Mouse (Mus musculus): ENCODE results near the gene Cel. TPM values are rescaled to one million over a fixed set of nuclear protein-coding genes. Genes with fewer than 3 reads are reported as not detected.

Cel gene
- polyA plus RNA-seq, 1 experiment, result not detected

DNA sequence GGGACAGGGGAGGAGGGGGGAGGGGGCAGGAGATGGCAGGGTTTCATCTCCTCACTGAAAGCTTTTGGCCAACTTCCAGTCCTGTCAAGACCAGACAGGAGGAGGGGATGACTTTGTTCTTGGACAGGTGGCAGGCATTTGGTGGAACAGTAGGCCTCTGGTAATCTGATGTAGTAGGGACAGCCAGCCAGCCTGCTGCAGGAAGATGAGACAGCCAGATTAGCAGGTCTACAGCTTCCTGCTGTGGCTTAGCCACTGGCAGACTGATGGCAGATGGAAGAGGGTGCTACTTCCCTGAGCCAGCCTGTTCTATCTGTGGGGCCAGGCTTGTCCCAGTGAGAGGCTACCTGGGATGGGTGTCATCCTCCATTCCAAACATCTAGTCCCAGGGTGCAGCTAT lies 17.2 kb downstream of the Cel start:
- H3K27ac ChIP-seq (ENCODE audit: insufficient read depth, low read depth, low read length), result no peak overlapping the region
- TF ChIP-seq POLR2A (IDR thresholded peaks at IDR 0.05; ENCODE audit: insufficient read depth, low read depth, low read length) (no peak), CTCF (IDR thresholded peaks at IDR 0.05; ENCODE audit: insufficient read depth, low read depth, low read length) (no peak)
- H3K4me1 ChIP-seq (ENCODE audit: control insufficient read depth, insufficient read depth, low read length), result peaks cover 16% of the 10 kb centered on the region; the same call in 1 of the 2 replicates
- no peak overlapping the region for H3K4me3 ChIP-seq (ENCODE audit: insufficient read depth, low read depth, low read length)

DNA sequence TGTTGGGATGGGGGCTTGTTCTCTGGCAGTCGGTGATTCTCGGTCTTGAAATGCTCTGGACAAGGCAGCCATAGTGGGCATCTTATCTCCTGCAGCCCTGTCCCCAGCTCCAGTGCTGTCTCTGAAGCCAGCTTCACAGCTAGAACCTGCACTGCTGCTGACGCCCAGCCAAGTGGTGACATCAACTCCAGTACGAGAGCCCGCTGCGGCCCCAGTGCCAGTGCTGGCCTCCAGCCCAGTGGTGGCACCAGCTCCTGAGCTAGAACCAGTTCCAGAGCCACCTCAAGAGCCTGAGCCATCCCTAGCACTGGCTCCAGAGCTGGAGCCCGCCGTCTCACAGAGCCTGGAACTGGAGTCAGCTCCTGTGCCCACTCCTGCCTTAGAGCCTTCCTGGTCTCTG lies 19.3 kb downstream of the Cel start:
- TF ChIP-seq CTCF (IDR thresholded peaks at IDR 0.05; ENCODE audit: insufficient read depth, low read depth, low read length) (no peak), POLR2A (IDR thresholded peaks at IDR 0.05; ENCODE audit: insufficient read depth, low read depth, low read length) (no peak)
- H3K27ac ChIP-seq (ENCODE audit: insufficient read depth, low read depth, low read length), result no peak overlapping the region
- H3K4me1 ChIP-seq (ENCODE audit: control insufficient read depth, insufficient read depth, low read length), result peaks cover 32% of the 10 kb centered on the region
- WGBS, result 56% methylated on average over 8 of the region's 8 CpGs
- H3K4me3 ChIP-seq (ENCODE audit: insufficient read depth, low read depth, low read length), result no peak overlapping the region

DNA sequence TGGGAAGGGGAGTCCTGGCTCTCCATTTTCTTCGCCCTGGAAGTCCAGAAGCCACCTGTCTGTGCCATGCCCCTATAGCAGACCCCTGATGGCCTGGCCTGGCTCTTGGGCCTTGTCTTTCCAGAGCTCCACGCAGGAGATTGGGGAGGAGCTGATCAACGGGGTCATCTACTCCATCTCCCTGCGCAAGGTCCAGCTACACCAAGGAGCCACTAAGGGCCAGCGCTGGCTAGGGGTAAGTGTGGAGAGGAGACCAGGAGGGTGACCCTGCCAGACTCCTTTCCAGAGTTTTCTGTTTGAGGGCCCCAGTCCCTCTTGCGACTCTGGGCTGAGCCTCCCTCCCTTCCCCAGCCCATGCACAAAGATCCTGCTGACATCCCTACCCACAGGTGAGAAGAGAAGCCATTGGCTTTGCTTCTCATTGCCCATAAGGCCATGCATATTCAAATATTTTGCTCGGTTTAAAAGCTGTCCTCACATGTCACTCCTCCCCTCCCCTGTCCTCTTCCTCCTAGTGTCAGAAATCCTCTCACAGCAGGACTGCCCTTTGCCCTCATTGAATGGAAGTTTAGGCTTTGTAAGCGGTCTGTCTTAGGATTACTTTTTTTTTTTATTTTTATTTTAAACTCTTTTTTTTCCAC lies 22.5 kb downstream of the Cel start:
- Histone ChIP-seq H3K4me3 (ENCODE audit: insufficient read depth, low read depth, low read length) (no peak overlapping the region), H3K27ac (ENCODE audit: insufficient read depth, low read depth, low read length) (0 out of 2 replicates have a peak overlapping the region, but pooled peaks have one; percentile 56), H3K4me1 (ENCODE audit: control insufficient read depth, insufficient read depth, low read length) (peaks cover 63% of the 10 kb centered on the region)
- WGBS, result 83% methylated on average over 8 of the region's 8 CpGs
- no peak for TF ChIP-seq CTCF (IDR thresholded peaks at IDR 0.05; ENCODE audit: insufficient read depth, low read depth, low read length)
- no peak for TF ChIP-seq POLR2A (IDR thresholded peaks at IDR 0.05; ENCODE audit: insufficient read depth, low read depth, low read length)

DNA sequence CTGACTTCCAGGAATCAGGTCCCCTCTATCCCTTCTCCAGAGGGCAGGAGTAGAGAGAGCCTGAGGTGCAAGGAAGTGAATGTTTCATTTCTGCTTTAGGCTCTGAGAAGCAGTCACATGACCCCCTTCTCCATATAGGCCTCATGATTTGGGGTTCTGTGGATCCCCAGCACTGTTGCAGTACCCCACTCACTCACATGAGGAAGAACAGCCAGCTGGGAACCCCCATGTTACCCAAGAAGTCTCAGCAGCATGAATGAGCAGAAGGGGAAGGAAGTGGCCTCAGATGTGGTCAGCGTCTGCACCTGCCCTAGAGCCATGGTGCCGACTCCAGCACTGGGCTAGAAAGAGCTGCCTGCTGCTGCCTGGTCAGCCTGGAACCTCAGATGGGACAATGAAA lies 23.3 kb downstream of the Cel start:
- peak overlapping the region; percentile 56 for H3K27ac ChIP-seq (ENCODE audit: insufficient read depth, low read depth, low read length)
- no peak for TF ChIP-seq CTCF (IDR thresholded peaks at IDR 0.05; ENCODE audit: insufficient read depth, low read depth, low read length)
- no peak for TF ChIP-seq POLR2A (IDR thresholded peaks at IDR 0.05; ENCODE audit: insufficient read depth, low read depth, low read length)

DNA sequence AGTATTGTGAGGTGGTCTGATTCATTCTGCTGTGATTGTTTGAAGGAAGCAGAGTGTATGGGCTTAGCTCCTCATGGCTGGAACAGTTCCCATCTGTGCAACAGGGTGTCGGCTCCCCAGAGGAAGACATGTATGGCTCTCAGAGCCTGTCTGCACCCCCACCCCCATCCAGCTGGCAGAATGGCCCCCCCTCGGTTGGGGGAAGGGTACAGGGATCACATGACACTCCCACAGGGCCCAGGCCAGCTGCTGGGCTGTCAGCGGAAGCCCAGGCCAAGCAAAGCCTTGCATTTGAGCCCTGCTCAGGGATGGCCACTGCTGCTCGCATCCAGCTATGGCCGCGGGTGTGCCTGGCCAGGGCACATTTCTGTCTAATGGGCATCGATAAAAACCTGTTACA lies 24.0 kb downstream of the Cel start:
- TF ChIP-seq CTCF (IDR thresholded peaks at IDR 0.05; ENCODE audit: insufficient read depth, low read depth, low read length) (no peak), POLR2A (IDR thresholded peaks at IDR 0.05; ENCODE audit: insufficient read depth, low read depth, low read length) (no peak)
- Histone ChIP-seq H3K4me3 (ENCODE audit: insufficient read depth, low read depth, low read length) (no peak overlapping the region), H3K27ac (ENCODE audit: insufficient read depth, low read depth, low read length) (peak overlapping the region; percentile 56), H3K4me1 (ENCODE audit: control insufficient read depth, insufficient read depth, low read length) (peaks cover 72% of the 10 kb centered on the region)
- 34% methylated on average over 7 of the region's 7 CpGs for WGBS

More for the DNA sequence above, 23.3 kb downstream of the Cel start:
- H3K4me1 ChIP-seq (ENCODE audit: control insufficient read depth, insufficient read depth, low read length), result peaks cover 71% of the 10 kb centered on the region
- no peak overlapping the region for H3K4me3 ChIP-seq (ENCODE audit: insufficient read depth, low read depth, low read length)
- WGBS, result 78% methylated on average over 2 of the region's 2 CpGs

DNA sequence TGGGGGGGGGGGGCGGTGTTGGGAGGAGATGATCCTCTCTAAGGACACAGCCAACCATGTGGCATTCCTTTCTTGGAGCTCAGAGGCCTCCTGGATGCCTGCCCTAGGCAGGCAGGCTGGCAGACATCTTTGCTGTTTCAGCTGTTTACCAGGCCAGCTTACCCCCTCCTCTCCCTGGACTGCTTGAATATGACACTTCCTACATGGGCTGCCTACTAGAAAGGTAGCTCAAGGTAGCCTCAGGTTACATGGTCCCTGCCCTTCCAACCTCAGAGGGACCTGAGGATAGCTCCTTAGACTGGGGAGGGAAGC lies 24.4 kb downstream of the Cel start:
- WGBS, result 30% methylated on average over 1 of the region's 1 CpGs
- Histone ChIP-seq H3K27ac (ENCODE audit: insufficient read depth, low read depth, low read length) (peak overlapping the region; percentile 55; the same call in 1 of the 2 replicates), H3K4me1 (ENCODE audit: control insufficient read depth, insufficient read depth, low read length) (peaks cover 72% of the 10 kb centered on the region), H3K4me3 (ENCODE audit: insufficient read depth, low read depth, low read length) (no peak overlapping the region)
- TF ChIP-seq CTCF (IDR thresholded peaks at IDR 0.05; ENCODE audit: insufficient read depth, low read depth, low read length), result no peak
- TF ChIP-seq POLR2A (IDR thresholded peaks at IDR 0.05; ENCODE audit: insufficient read depth, low read depth, low read length), result no peak

DNA sequence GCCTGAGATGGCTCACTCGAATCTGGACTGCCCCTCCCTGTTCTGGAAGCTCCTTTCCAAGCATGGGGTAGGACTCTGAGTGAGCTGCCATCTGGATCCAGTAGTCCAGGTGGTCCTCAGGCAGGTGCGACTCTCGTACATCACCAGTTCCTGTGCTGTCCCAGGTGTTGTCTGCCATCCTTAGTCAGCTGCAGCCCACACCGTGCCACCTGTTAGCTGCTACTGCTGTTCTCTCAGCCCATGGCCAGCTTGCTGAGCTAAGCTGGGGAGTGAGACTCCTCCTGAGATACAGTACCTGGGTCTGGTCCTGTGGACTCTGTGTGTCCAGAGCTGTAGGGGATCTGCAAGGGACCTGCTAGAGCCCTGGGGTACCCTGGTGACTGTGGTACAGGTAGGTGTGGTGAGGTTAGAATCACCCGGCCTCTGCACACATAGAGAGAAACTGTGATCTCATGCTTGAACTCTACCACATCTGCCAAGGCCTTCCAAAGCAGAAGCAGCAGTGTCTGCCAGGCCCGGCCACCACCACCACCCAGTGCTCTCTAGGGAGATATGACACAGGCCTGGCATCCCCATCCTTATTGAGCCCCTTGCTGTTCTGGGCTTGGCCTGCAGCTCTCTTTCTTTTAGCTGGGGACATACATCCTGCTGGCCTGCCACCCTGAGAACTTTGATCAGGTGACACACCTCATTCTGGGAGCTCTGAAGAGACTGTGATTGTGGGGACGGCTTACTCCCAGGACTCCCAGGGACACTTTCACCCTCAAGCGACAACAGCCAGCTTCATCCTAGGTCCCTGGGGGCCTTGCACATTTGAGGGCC lies 25.0 kb downstream of the Cel start:
- 62% methylated on average over 8 of the region's 8 CpGs for WGBS
- TF ChIP-seq CTCF (IDR thresholded peaks at IDR 0.05; ENCODE audit: insufficient read depth, low read depth, low read length) (no peak), POLR2A (IDR thresholded peaks at IDR 0.05; ENCODE audit: insufficient read depth, low read depth, low read length) (no peak)
- peaks cover 70% of the 10 kb centered on the region for H3K4me1 ChIP-seq (ENCODE audit: control insufficient read depth, insufficient read depth, low read length)
- no peak overlapping the region for H3K4me3 ChIP-seq (ENCODE audit: insufficient read depth, low read depth, low read length)
- H3K27ac ChIP-seq (ENCODE audit: insufficient read depth, low read depth, low read length), result 0 out of 2 replicates have a peak overlapping the region, but pooled peaks have one; percentile 4

DNA sequence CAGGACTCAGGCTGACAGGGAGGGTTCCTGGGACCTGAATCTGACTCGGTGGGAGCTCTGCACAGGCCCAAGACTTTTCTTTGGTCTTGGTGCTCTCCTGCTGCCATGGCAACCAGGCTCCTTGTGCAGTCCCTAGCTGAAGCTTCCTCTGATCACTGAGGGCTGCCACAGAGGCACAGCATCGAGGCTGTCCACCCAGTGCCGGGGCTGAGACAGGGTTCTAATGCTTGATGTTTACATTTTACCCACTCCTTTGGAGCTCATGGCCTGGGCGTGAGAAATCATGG lies 25.6 kb downstream of the Cel start:
- no peak for TF ChIP-seq POLR2A (IDR thresholded peaks at IDR 0.05; ENCODE audit: insufficient read depth, low read depth, low read length)
- TF ChIP-seq CTCF (IDR thresholded peaks at IDR 0.05; ENCODE audit: insufficient read depth, low read depth, low read length), result no peak
- H3K27ac ChIP-seq (ENCODE audit: insufficient read depth, low read depth, low read length), result 0 out of 2 replicates have a peak overlapping the region, but pooled peaks have one; percentile 4
- WGBS, result 20% methylated on average over 4 of the region's 4 CpGs
- peaks cover 73% of the 10 kb centered on the region for H3K4me1 ChIP-seq (ENCODE audit: control insufficient read depth, insufficient read depth, low read length)
- H3K4me3 ChIP-seq (ENCODE audit: insufficient read depth, low read depth, low read length), result no peak overlapping the region

Measured in olfactory bulb, adult 2 months (tissue).